Mouse (Mus musculus): ENCODE data around the gene Zc2hc1b.

Gene Zc2hc1b

DNA sequence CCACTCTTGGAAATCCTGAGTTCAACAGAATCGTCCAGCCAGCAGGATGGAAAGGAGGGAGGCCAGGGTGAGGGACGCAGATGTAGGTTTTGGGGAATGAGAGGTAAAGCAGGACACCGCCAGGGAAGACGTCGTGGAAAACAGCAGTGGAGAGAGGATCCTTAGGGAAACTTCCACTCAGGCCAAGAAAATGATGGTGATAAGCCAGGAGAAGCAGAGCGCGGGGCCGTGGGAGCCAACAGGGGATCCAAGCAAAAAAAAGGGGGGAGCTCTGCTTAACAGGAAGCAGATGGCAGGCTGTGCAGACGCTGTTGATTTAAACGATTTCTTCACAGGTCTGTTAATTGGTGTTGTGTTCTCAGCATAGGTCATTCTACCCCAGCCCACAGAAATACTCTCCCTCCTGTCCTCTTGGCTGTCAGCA, 5.0 kb downstream of the Zc2hc1b start:
- DNase-seq (ENCODE audit: low spot score in 2 of 2) = no peak

DNA sequence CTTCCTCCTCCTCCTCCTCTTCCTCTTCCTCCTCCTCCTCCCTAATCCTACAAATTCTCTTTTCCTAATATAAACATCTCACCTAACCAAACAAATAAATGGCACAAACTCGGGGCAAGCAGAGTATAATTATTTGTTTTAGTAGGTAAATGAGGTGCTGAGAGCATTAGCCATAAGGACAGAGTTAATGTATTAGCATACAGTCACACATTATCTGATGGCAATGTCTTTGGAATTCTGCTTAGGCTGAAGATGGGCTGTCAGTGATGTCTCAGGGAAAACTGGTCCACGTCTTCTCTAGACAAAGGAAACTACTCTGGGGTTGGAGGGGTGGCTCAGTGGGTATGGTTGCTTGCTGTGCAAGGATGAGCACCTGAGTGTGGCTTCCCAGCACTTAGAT, 6.4 kb downstream of the Zc2hc1b start:
- no peak for DNase-seq (ENCODE audit: low spot score in 2 of 2)

DNA sequence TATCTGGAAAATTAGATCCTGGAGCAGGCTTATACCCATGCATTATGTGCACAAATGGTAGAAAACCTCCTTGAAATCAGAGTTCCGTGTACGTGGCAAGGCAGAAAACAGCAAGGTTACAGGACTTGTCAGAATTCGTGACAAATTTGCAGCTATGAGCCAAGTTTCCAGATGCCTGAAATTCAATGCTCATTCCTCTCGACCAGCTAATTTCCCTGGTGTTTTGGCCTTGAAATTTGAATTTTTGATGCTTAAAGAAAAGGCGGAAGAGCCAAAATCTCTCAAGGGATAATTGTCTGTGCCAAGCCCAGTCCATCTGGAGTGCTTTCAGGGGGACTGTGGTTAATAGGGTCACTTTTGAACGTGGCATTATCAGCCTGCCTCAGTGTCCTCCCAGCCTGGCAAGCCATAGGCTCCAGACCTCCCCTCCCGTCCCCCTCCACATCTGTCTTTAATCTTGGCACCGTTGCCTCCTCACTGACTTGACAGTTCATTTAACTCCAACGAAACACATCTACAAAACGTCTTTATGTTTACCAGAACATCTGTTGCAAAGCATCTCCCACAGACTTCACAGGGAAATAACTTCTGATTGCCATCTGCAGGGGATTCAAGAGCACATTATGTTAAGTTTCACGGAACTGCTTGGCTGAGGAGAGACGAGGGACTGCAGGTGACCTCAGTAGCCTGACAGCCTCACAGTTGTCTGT, 6.9 kb downstream of the Zc2hc1b start:
- DNase-seq (ENCODE audit: low spot score in 2 of 2) = no peak

DNA sequence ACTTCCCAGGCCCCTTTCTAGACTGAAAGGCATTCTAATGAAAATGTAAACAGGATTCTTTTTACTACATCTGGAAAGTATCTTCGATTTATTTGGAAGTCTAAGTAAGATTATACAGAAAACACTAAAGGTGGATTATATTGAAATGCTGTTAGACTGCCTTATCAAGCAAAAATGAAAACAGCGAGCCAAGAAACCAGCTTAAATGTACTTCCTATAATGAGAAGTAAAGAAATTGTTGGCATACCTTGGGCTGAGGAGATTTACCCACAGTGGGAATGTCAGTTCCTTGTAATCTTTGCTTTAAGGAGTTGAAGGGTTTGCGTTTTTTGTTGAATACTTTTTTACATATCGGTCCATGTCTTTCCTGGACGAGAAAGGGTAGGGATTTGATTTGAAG, 9.4 kb downstream of the Zc2hc1b start:
- no peak for DNase-seq (ENCODE audit: low spot score in 2 of 2)

DNA sequence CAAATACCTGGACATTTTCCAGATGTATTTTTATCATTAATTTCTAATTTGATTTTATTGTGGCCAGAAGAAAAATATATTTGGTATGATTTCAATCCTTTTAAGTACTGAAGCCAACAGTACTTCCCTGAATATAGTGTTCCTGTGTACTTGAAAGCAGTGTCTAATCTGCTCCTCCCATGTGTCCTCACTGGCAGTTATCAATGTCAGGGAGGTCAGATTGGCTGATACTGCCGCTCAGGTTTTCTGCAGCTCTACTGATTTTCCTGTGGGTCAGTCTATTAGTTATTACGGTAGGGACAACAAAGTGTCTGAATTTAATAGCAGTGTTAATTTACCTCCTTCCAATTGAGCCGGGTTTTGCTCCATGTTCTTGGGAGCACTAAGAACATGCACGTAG, 15.8 kb downstream of the Zc2hc1b start:
- DNase-seq (ENCODE audit: low spot score in 2 of 2) = no peak

DNA sequence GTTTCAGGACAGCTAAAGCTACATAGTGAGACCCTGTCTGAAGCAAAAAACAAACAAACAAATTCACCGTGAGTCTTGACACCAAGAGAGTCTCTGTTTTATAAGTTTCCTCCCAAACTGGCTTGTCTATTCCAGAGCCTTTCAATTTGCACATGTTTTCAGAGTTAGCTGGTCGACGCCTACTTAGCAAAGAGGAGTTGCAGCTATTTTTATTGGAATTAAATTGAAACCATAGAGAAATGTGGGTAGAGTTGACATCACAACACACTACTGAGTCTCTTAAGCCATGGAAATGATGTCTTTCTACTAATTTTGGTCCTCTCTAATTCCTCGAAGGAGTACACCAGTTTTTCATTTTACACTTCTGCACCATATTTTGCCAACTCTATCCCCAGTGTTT, 16.9 kb downstream of the Zc2hc1b start:
- no peak for DNase-seq (ENCODE audit: low spot score in 2 of 2)

DNA sequence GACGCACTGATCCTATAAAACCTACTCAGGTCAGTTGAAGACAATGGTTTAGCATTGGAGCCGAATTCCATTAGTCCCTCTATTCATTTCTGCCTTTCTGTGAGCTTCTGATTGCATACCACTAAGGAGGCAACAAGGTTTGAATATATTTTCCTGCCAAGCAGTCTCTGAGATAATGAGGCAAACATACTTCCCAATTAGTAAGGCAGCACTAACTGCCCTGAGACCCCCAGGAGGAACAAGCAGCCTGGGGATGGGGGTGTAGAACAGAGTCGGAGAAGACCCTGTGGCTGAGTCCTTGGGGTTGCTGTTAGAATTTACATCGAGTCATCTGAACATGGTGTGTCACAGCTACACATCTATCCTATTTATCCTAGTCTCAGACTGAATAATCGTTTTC, 22.4 kb downstream of the Zc2hc1b start:
- no peak for DNase-seq (ENCODE audit: low spot score in 2 of 2)

DNA sequence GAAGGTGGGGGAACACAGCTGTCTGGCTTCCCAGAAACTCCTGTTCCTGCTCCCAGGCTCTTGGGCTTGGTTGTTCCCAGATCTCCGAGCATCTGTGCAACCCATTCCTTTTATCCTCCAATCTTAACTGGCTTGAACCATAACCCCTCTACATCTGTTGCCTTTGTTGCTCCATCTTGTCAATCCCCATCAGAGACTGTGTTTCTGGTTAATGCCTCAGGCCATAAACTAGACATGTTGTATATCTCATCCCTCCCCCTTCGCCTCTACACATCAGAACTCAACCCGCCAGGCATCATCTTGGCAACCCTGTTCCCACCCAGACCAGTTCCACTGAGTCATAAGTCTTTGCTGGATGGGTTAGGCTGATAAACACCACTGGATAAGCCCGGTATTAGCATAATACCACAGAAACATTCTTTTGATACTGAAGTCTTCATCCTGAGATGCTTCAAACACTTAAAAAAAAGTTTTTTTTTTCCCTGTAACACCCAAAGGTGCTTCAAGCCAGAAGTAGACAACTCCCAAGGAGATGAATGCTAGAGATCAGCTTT, 24.9 kb downstream of the Zc2hc1b start:
- DNase-seq (ENCODE audit: low spot score in 2 of 2) = no peak

DNA sequence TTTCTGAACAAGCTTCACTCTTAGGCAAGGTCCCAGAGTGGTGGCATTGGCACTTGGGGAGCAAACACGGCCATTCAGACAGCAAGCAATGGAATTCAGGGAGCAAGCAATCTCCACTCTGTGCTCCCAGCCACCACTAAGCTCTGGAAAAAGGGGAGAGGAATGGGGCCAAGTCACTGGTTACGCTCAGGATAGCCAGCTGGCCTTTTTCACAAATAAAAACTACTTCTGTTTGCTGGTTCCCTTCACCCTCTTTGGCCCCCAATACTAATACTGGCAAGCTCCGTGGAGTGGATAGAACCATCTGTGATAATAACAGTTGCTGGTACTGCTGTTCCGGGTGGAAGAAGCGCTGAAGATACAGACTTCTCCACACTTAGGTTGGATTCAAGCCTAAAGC, 26.5 kb downstream of the Zc2hc1b start:
- no peak for DNase-seq (ENCODE audit: low spot score in 2 of 2)

DNA sequence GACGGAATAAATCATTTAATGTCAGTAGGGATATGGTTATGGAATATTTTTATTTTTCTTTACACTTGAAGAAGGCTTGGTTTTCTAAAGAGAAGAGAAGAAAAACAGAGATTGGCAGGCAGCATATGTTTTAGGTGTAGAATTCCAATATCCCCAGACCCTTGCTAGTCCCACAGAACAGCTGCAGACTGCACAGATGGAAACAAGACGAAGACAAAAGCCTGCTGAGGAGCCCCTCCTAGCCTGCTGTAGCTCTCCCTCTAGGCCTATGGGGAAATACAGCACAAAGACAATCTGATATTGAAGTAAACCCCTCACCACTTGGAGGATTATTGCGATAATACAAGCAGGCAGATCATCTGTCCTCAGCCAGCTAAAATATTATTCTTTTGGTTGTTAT, 27.4 kb downstream of the Zc2hc1b start:
- DNase-seq (ENCODE audit: low spot score in 2 of 2) = no peak

DNA sequence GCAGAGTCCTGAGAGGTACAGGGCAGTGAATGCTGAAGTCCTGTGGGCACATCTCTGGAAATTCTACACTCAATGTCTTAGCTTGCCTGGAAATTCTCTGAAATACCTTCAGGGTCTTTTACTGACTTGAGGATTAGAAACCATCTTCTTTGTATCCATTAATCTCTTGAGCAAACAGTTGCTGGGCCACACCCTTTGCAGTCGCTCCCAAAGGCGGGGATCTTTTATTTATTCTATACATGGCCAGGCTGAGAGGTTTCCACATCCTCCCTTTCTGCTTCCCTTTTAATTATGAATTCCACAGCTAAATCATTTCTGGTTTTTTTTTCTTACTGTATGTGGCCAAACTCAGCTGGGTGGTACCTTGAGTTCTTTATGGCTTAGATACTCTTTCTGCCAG, 37.4 kb downstream of the Zc2hc1b start:
- no peak for DNase-seq (ENCODE audit: low spot score in 2 of 2)

DNA sequence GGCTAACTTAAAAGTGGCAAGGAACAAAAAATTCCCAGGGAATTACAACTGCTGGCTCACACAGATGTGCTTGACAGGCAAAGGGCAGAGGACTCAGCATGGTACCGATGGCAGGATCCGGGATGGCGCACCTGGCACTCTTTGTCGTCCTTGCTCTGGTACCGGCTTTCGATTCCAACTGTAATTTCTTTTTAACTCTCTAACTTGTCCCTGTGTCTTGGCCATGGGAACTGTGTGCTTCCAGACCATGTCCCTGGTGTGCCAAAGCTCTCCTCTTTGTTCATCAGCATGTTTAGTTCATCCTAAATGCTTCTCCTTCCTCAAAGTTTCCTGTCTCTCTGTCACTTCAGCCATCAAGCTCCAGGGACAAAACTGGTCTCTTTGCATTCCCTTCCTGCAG, 39.9 kb downstream of the Zc2hc1b start:
- DNase-seq (ENCODE audit: low spot score in 2 of 2) = no peak

DNA sequence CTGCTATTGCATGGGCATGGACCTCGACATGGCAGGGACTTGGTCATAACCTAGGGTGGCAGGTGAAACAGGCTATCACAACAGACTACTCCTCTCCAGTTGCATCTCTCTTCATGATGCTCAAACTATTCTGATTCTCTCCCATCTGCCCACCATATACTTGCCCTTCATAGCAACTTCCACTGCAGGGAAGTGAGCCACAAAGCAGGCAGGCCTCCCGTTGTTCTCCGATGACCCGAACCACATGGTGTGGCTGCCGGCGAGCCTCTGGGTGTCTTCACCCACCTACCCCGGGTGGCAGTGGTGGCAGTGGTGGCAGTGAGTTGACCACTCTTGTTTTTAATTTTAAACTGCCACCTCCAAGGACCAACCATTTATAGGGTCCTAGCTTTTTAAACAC, 42.1 kb downstream of the Zc2hc1b start:
- DNase-seq (ENCODE audit: low spot score in 2 of 2) = no peak

DNA sequence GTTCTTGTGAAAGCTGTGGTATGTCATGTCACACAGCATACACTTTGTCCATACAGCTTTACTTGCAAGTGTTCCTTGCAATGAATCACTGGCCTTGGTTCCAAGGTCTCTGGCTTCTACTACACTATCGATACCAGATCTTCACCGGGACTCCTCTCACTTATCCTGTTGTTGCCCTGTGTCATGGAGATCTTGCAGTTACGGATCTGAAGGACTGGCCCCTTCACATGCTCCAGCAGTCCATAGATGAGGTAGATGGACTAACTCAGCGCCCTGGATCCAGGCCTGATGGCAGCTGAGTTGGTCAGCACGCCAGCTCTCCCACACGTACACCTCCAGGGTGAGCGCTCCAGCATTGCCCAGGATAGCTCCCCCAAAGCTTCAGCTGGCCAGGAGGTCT, 42.5 kb downstream of the Zc2hc1b start:
- DNase-seq (ENCODE audit: low spot score in 2 of 2) = no peak

DNA sequence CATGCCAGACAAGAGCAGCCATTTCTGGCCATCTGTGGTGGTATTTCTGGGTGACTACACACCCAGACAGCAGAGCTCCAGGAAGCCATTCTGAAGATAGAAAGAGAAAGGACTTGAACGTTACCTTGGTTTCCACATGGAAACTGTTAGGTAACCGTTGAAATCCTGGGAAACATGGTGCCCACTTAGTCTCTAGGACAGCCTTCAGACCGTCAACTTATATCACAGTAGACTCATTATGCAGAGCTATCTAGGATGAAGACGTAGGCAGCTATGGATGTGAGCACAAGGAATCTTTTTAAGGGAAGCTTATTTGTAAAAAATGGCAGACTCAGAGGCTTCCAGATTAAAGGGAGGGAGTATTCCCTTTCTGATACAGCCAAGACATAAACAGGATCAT, 44.0 kb downstream of the Zc2hc1b start:
- DNase-seq (ENCODE audit: low spot score in 2 of 2) = no peak

DNA sequence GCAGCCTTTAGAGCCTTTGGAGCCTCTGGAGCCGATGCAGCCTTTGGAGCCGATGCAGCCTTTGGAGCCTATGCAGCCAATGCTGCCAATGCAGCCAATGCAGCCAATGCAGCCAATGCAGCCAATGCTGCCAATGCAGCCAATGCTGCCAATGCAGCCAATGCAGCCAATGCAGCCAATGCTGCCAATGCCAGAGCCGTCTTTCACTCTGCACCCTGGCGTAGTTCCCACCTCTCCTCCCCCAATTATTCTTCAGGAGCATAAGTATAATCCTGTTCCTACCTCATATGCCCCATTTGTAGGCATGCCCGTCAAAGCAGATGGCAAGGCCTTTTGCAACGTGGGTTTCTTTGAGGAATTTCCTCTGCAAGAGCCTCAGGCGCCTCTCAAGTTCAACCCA, 49.9 kb downstream of the Zc2hc1b start:
- DNase-seq (ENCODE audit: low spot score in 2 of 2) = no peak

DNA sequence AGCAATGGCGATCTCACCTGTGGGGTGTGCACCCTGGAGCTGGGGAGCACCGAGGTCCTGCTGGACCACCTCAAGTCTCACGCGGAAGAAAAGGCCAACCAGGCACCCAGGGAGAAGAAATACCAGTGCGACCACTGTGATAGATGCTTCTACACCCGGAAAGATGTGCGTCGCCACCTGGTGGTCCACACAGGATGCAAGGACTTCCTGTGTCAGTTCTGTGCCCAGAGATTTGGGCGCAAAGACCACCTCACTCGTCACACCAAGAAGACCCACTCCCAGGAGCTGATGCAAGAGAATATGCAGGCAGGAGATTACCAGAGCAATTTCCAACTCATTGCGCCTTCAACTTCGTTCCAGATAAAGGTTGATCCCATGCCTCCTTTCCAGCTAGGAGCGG, 50.5 kb downstream of the Zc2hc1b start:
- no peak for DNase-seq (ENCODE audit: low spot score in 2 of 2)

DNA sequence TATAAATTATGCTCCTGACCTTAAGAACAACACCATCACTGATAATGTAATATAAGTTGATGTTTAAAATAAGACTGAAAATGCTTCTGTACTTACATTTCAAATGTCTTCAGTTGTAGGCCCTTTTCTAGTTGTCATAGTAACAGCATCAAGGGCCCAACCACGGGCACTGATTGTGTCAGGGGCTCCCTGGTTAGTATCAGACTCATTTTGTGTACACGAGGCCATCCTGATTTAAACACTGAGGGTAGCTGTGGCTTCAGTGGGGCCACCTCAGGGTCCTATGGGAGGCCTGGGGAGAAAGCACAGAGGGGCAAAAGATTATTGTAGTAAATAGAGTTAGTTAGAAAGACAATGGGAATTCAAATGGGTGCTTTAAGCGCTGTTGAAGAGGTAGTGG, 52.0 kb downstream of the Zc2hc1b start:
- no peak for DNase-seq (ENCODE audit: low spot score in 2 of 2)

DNA sequence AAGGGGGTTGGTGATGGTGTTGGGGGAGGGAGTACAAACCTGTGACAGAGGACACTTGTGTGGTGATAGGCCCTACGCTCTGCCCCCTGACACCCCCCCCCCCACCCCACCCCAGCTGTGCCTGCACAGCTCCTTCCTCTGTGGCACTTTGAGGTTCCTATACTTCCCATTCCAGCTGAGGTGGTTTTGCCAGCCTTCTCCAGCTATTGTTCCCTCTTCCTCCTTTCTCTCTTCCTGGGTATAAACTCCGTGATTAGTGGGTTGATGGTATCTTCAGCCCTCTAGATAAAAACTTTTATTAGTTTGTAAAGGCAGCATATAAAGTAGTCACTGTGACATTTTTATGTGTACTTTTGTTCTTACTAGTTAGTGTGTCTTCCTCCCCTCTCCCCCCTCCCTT, 58.5 kb downstream of the Zc2hc1b start:
- no peak for DNase-seq (ENCODE audit: low spot score in 2 of 2)

DNA sequence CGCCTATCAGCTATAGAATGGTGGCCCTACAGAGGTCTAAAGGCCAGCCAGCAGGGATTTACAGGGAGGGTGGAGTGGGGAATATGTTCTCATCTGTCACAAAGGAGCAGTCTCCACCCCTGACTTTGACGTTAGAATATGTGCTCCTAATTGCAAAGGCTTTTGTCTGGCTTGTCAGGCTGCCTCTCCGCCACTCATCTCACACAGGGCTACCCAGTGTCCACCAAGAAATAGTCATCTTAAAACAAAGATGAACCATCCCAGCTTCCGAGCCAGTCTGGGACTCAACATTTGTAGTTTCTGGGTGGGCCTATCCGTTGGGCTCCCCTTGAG, 59.1 kb downstream of the Zc2hc1b start:
- DNase-seq (ENCODE audit: low spot score in 2 of 2) = no peak

DNA sequence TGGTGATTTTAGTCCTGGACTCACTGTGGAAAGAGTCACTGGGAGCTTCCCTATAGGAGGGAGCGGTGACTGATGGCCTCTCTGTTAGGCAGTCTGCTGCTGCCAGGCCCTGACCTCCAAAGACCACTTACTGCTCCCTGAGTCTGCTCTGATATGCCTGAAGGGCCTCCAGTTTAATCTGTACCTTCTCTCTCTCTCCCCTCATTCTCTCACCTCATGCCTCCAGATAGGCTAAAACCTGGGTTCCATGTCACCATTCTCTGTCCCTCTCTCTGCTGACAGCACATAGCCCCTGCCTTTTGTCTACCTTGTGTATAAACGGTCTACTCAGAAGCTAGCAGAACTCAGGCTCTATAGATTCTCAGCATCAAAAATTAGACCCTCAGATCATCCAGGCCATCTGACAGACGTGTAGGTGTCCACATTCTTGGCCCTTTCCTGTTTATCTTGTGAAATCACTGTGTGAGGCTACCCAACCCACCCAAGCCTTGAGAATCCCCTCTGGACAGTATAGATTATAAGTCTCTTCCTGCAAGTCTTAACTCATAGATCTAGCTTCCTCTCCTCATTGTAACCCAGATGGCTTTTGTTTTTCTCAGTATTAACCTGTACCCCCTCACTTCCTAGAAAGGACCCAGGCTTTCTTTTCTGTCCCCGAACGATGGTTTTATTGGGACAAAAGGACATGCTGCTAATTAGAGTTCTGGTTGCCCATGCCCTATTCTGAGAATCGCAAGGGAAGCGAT, 59.6 kb downstream of the Zc2hc1b start:
- no peak for DNase-seq (ENCODE audit: low spot score in 2 of 2)

DNA sequence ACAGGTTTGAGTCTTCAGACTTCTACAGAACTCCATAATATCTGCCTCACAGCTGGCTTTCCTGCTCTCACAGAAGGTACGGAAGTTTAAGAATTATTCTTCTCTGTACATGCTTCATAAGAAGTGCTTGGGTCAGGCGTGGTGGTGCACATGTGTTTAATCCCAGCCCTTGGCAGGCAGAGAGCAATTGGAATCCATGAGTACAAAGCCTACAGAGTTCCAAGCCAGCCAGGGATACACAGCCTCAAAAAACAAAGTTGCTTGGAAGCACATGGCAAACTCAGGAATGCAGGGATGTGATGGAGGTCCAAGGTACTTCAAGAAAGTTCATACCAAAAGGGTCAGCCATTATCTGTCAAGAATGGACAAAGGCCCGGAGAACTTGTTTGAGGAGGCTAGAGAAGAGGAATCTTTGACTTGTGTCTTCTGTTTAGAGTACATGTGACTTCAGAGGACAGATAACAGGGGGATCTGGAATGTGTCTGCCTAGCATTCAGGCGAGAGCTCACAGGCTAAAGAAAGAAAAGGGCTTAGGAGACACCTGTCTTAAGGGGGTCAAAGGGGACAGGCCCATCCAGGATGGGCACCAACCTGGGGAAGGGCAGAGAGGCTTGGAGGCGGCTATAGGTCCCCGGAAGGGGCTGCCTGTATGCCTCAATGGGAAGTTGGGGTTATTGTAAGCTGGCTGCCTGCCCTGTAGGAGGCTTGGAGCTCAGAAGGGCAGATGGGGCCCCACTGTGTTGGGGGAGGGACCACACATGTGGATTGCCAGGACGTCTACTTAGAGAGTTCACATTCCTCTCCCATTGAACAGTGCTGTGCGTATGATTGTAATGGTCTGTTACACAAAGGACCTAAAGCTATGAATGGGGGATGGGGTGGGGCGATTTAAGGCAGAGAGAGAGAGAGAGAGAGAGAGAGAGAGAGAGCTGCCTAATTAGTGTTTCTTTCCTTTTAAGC, 60.8 kb downstream of the Zc2hc1b start:
- no peak for DNase-seq (ENCODE audit: low spot score in 2 of 2)
